Mouse (Mus musculus) hindbrain, postnatal 0 days (tissue): ENCODE measurements around the gene Sbf2. TPM values are rescaled to one million over a fixed set of nuclear protein-coding genes. Genes with fewer than 3 reads are reported as not detected.
"Not testable (repeated sequence)": the region's sequence is repeated elsewhere in the genome, so short reads cannot be mapped to it uniquely, and the experiment has no call there.

Source experiments
- ATAC-seq: fragments of 200-750 bp; cut with Nextera tagmentation; 2 replicates; pipeline ENCODE4 v1.8.0; 2017; ENCODE audit warnings: mild to moderate bottlenecking, moderate TSS enrichment, moderate library complexity
- DNase-seq: peaks from one replicate; pipeline ENCODE4 v3.0.0-alpha.2; 2015; ENCODE audit warnings: low spot score
- H3K27ac ChIP-seq: fragments of 300-500 bp; sonication (generic); 2 replicates; pipeline ENCODE4 v1.5.1; 2014; ENCODE audit warnings: mild to moderate bottlenecking
- H3K27me3 ChIP-seq: fragments of 300-500 bp; sonication (generic); 2 replicates; pipeline ENCODE4 v1.6.1; 2014; ENCODE audit warnings: low read length, mixed read lengths; ENCODE audit not compliant: insufficient read depth
- H3K36me3 ChIP-seq: fragments of 300-500 bp; sonication (generic); 2 replicates; pipeline ENCODE4 v1.6.1; 2014; ENCODE audit warnings: low read length, mixed read lengths; ENCODE audit not compliant: insufficient read depth
- H3K4me1 ChIP-seq: fragments of 300-500 bp; sonication (generic); 2 replicates; pipeline ENCODE4 v1.6.1; 2014; ENCODE audit warnings: antibody characterized with exemption, low read length, mixed read lengths; ENCODE audit not compliant: insufficient read depth
- H3K4me2 ChIP-seq: fragments of 300-500 bp; sonication (generic); 2 replicates; pipeline ENCODE4 v1.6.1; 2014; ENCODE audit warnings: low read depth, mild to moderate bottlenecking, low read length, moderate library complexity, mixed read lengths
- H3K4me3 ChIP-seq: fragments of 300-500 bp; sonication (generic); 2 replicates; pipeline ENCODE4 v1.5.1; 2014; ENCODE audit warnings: low read length
- H3K9ac ChIP-seq: fragments of 300-500 bp; sonication (generic); replicated peaks from 2 replicates; pipeline ENCODE4 v1.6.1; 2014; ENCODE audit warnings: mild to moderate bottlenecking, low read length, moderate library complexity, mixed read lengths
- H3K9me3 ChIP-seq: fragments of 300-500 bp; sonication (generic); 2 replicates; pipeline ENCODE4 v1.6.1; 2016; ENCODE audit warnings: low read length, mixed read lengths
- CTCF ChIP-seq: IDR thresholded peaks from 2 replicates; pipeline ENCODE4 v1.5.1; 2016; ENCODE audit warnings: antibody characterized with exemption, control low read depth, low read depth
- WGBS: fragments of 180-500 bp; shearing (Covaris S2); extraction: QIAGEN DNeasy Blood & Tissue Kit; methylation state at CpG from one replicate; pipeline ENCODE4 v1.1.7; 2014; 5-methylcytosine and 5-hydroxymethylcytosine counted together
- polyA plus RNA-seq: library from polyadenylated mRNA; unstranded; fragments of >200 nt; fragmentation: Nextera tagmentation; extraction: Ambion mirVana; gene quantifications from 2 replicates; pipeline ENCODE4 v1.2.1, GENCODE M21; 2015
- total RNA-seq: library from RNA; depleted of rRNA; stranded (reverse); fragments of >200 nt; gene quantifications from 2 replicates; pipeline ENCODE4 v1.2.3, GENCODE M21; 2014

Gene Sbf2
- total and polyA plus RNA-seq, 2 experiments from 2014 or later = 40.3 to 70.5 TPM

- H3K4me2 ChIP-seq = no peak overlapping the region
- no peak for TF ChIP-seq CTCF
- ATAC-seq = no peak
- H3K4me3 ChIP-seq = no peak overlapping the region
- DNase-seq = no peak
- H3K9ac ChIP-seq = no peak overlapping the region
- no peak overlapping the region for H3K27ac ChIP-seq
- 89% methylated on average over 6 of the region's 6 CpGs for WGBS
- no peaks in the 10 kb centered on the region for H3K9me3 ChIP-seq
- no peaks in the 10 kb centered on the region for H3K4me1 ChIP-seq
- peaks cover 3% of the 10 kb centered on the region; the same call in 1 of the 2 replicates for H3K36me3 ChIP-seq
- no peaks in the 10 kb centered on the region for H3K27me3 ChIP-seq
Measured at GRCm38 (mm10) chr7:110392576-110392975, 222.1 kb downstream of the Sbf2 start.

GRCm38 (mm10) chr7:110391632-110392031 is 223.1 kb downstream of the Sbf2 start:
- TF ChIP-seq CTCF = no peak
- Histone ChIP-seq H3K9ac (no peak overlapping the region), H3K4me3 (no peak overlapping the region), H3K36me3 (peaks cover 3% of the 10 kb centered on the region; the same call in 1 of the 2 replicates), H3K27me3 (no peaks in the 10 kb centered on the region), H3K27ac (no peak overlapping the region), H3K4me1 (no peaks in the 10 kb centered on the region), H3K4me2 (no peak overlapping the region), H3K9me3 (no peaks in the 10 kb centered on the region)
- DNase-seq (peak; percentile 11), ATAC-seq (no peak)
- 86% methylated on average over 2 of the region's 2 CpGs for WGBS

DNA sequence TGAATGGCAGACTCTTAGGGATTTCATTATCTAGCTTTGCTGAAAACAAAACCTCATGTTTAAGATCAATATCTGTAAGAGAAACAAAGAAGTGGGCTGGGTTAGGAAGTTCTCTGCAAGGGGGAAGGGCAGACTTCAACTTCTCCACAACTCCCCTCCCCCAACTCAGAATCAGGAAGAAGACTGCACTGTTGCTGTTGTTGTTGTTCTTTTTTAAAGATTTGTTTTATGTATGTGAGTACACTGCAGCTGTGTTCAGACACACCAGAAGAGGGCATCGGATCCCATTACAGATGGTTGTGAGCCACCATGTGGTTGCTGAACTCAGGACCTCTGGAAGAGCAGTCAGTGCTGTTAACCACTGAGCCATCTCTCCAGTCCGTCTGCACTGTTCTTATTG is 225.8 kb downstream of the Sbf2 start:
- not testable (repeated sequence) for H3K27ac ChIP-seq, H3K4me1 ChIP-seq, H3K9me3 ChIP-seq, H3K36me3 ChIP-seq, H3K4me3 ChIP-seq, H3K27me3 ChIP-seq, DNase-seq, ATAC-seq, H3K4me2 ChIP-seq, H3K9ac ChIP-seq
- 79% methylated on average over 2 of the region's 2 CpGs for WGBS

DNA sequence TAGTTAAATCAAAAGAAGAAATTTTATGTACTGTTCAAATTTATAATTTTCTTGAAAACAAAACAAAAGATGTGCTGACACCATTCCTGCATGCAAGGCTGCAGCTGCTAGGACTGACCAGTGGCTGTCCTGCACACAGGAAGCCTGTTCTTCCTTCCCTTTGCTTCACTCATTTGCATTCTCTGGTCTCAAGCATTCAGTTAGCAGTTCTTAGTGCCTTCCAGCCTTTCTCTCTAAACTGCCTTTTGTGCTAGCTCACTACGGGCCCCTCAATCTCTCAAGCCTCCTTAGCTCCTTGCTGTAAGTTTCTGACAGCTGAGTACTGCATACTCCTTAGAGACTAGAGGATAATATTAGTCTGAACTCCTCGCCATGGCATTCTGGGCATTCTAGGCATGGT is 227.2 kb downstream of the Sbf2 start:
- peak overlapping the region; percentile 51 for H3K27ac ChIP-seq
- no peak overlapping the region for H3K9ac ChIP-seq
- H3K4me3 ChIP-seq = no peak overlapping the region
- ATAC-seq (peak; percentile 43; the same call in 1 of the 2 replicates), DNase-seq (no peak)
- H3K4me2 ChIP-seq = no peak overlapping the region
- no peaks in the 10 kb centered on the region for H3K9me3 ChIP-seq
- H3K36me3 ChIP-seq = peaks cover 3% of the 10 kb centered on the region; the same call in 1 of the 2 replicates
- TF ChIP-seq CTCF = no peak
- no peaks in the 10 kb centered on the region for H3K27me3 ChIP-seq
- H3K4me1 ChIP-seq = no peaks in the 10 kb centered on the region
- 48% methylated on average over 2 of the region's 2 CpGs for WGBS

DNA sequence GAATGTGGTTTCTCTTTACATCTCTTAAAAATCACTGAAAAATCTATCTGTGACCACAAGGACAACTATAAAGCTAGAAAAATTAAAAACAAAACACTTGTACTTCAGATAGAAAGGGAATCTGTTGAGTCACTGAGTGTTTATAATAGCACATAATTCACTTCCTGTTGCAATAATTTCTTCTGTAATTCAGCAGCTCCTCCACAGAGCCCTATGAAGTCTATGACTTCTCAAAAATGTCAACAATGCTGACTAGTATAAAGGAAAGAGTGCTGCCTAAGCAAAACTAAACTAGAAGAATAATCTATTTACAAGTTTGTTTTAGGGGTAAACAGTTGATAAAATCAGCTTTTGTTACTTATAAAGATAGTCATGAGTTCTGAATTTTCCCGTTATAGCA is 229.2 kb downstream of the Sbf2 start:
- Histone ChIP-seq H3K4me1 (no peaks in the 10 kb centered on the region), H3K27me3 (no peaks in the 10 kb centered on the region), H3K36me3 (no peaks in the 10 kb centered on the region), H3K27ac (no peak overlapping the region), H3K4me2 (no peak overlapping the region), H3K4me3 (no peak overlapping the region), H3K9ac (no peak overlapping the region), H3K9me3 (no peaks in the 10 kb centered on the region)
- no peak for TF ChIP-seq CTCF
- 93% methylated on average over 1 of the region's 1 CpGs for WGBS
- DNase-seq (no peak), ATAC-seq (no peak)

DNA sequence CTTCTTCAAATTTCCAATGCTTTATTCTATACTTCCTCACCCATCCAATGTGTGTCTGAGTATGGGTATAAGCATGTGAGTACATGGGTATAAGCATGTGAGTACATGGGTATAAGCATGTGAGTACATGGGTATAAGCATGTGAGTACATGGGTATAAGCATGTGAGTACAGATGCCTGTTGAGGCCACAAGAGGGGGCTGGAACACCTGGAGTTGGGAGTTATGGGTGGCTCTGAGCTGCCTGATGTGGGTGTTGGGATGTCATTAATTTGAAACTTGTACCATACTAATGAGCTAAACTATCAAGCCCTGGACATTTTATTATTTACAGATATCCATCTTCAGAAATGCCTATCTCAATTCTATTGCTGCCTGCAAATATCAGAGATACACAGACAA is 230.4 kb downstream of the Sbf2 start:
- no peak overlapping the region for H3K4me2 ChIP-seq
- DNase-seq (no peak), ATAC-seq (no peak)
- no peak overlapping the region for H3K9ac ChIP-seq
- no peaks in the 10 kb centered on the region for H3K27me3 ChIP-seq
- no peak overlapping the region for H3K27ac ChIP-seq
- H3K9me3 ChIP-seq = no peaks in the 10 kb centered on the region
- no peak overlapping the region for H3K4me3 ChIP-seq
- no peak for TF ChIP-seq CTCF
- no peaks in the 10 kb centered on the region for H3K4me1 ChIP-seq
- no peaks in the 10 kb centered on the region for H3K36me3 ChIP-seq

GRCm38 (mm10) chr7:110381625-110382024 is 233.1 kb downstream of the Sbf2 start:
- H3K4me3 ChIP-seq = no peak overlapping the region
- no peak overlapping the region for H3K4me2 ChIP-seq
- no peak overlapping the region for H3K27ac ChIP-seq
- no peak for DNase-seq
- H3K36me3 ChIP-seq = no peaks in the 10 kb centered on the region
- ATAC-seq = no peak
- no peak for TF ChIP-seq CTCF
- no peaks in the 10 kb centered on the region for H3K27me3 ChIP-seq
- H3K9me3 ChIP-seq = no peaks in the 10 kb centered on the region
- no peak overlapping the region for H3K9ac ChIP-seq
- no peaks in the 10 kb centered on the region for H3K4me1 ChIP-seq
- WGBS = 85% methylated on average over 3 of the region's 3 CpGs
